8 mouse cellular contexts compared by ENCODE assay signal in the genomic region with DNA sequence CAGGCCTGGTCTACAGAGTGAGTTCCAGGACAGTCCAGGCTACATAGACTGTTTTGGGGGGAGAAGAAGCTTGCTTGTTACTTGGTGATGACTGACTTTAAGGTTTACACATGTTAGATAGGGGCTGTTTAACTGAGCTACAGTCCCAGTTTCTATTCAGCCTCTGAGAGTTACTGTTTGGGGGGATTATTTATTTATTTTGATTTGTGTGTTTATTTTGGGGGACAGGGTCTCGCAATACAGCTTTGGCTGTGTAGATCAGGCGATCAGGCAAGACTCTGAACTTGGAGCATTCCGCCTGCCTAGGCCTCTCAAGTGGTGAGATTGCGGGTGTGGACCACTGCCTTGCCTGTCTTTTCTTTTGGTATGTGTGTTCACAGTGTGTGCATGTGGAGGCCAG. TPM values are rescaled to one million over a fixed set of nuclear protein-coding genes. Genes with fewer than 3 reads are reported as not detected.
DNase-seq lines count a peak whose midpoint lies in the region; ATAC-seq and TF ChIP-seq lines count a peak whose summit lies in the region.

No protein-coding gene starts in this region.

- no peak for TF ChIP-seq POLR2A in bone marrow, adult 2 months (IDR thresholded peaks at IDR 0.05; ENCODE audit: borderline replicate concordance, control insufficient read depth, low read depth, low read length)

- H3K4me3 ChIP-seq in heart, embryonic 15.5 days = peak overlapping the region; percentile 71
- H3K4me3 ChIP-seq in bone marrow, adult 2 months (replicated peaks; ENCODE audit: control insufficient read depth, low read depth, low read length) = peak overlapping the region; percentile 90
- H3K4me3 ChIP-seq in hindbrain, embryonic 15.5 days = peak overlapping the region; percentile 87; the same call in 1 of the 2 replicates
- H3K4me3 ChIP-seq in midbrain, embryonic 11.5 days (ENCODE audit: low read depth, low read length) = peak overlapping the region; percentile 90; the same call in 1 of the 2 replicates

- peaks cover 27% of the 10 kb centered on the region for H3K4me1 ChIP-seq in heart, embryonic 15.5 days (replicated peaks)
- H3K4me1 ChIP-seq in bone marrow, adult 2 months (ENCODE audit: control insufficient read depth, insufficient read depth, low read length) = no peaks in the 10 kb centered on the region; the same call in none of the 2 replicates
- peaks cover 30% of the 10 kb centered on the region for H3K4me1 ChIP-seq in hindbrain, embryonic 15.5 days (replicated peaks)
- H3K4me1 ChIP-seq in midbrain, embryonic 11.5 days (ENCODE audit: control insufficient read depth, insufficient read depth, low read length) = peaks cover 15% of the 10 kb centered on the region

- H3K4me2 ChIP-seq in heart, embryonic 15.5 days = peak overlapping the region; percentile 76
- H3K4me2 ChIP-seq in hindbrain, embryonic 15.5 days = peak overlapping the region; percentile 66
- peak overlapping the region; percentile 60; the same call in 1 of the 2 replicates for H3K4me2 ChIP-seq in midbrain, embryonic 11.5 days

- TF ChIP-seq CTCF in bone marrow, adult 2 months (IDR thresholded peaks at IDR 0.05; ENCODE audit: control insufficient read depth, insufficient read depth, low read length) = no peak

- no peak for DNase-seq in heart, adult 8-10 months (ENCODE audit: low spot score)
- no peak for DNase-seq in midbrain, embryonic 11.5 days (ENCODE audit: low spot score, missing footprints)
- no peak for DNase-seq in B cell, adult 2 months
- DNase-seq in spleen, postnatal 10 days (ENCODE audit: low spot score in 2 of 2) = no peak
- no peak for DNase-seq in natural killer cell, adult 2 months (ENCODE audit: low spot score in 2 of 2)

- no peaks in the 10 kb centered on the region for H3K36me3 ChIP-seq in heart, embryonic 15.5 days
- H3K36me3 ChIP-seq in hindbrain, embryonic 15.5 days = no peaks in the 10 kb centered on the region
- no peaks in the 10 kb centered on the region for H3K36me3 ChIP-seq in midbrain, embryonic 11.5 days (ENCODE audit: control insufficient read depth, insufficient read depth, low read length)

- peak overlapping the region; percentile 74; the same call in 1 of the 2 replicates for H3K9ac ChIP-seq in heart, embryonic 15.5 days
- no peak overlapping the region for H3K9ac ChIP-seq in hindbrain, embryonic 15.5 days
- no peak overlapping the region for H3K9ac ChIP-seq in midbrain, embryonic 11.5 days (ENCODE audit: low read length)

- H3K27me3 ChIP-seq in heart, embryonic 15.5 days = no peaks in the 10 kb centered on the region
- H3K27me3 ChIP-seq in hindbrain, embryonic 15.5 days = no peaks in the 10 kb centered on the region
- no peaks in the 10 kb centered on the region for H3K27me3 ChIP-seq in midbrain, embryonic 11.5 days (ENCODE audit: control insufficient read depth, insufficient read depth, low read length)

- 71% methylated on average over 4 of the region's 4 CpGs for WGBS in heart, embryonic 15.5 days
- WGBS in bone marrow, adult 2 months = 79% methylated on average over 4 of the region's 4 CpGs
- WGBS in hindbrain, embryonic 15.5 days = 93% methylated on average over 4 of the region's 4 CpGs
- 93% methylated on average over 4 of the region's 4 CpGs for WGBS in midbrain, embryonic 11.5 days

- no peak overlapping the region for H3K27ac ChIP-seq in heart, embryonic 15.5 days
- no peak overlapping the region for H3K27ac ChIP-seq in bone marrow, adult 2 months (ENCODE audit: control insufficient read depth, insufficient read depth, low read depth, low read length, poor library complexity)
- H3K27ac ChIP-seq in hindbrain, embryonic 15.5 days (replicated peaks) = no peak overlapping the region
- no peak overlapping the region for H3K27ac ChIP-seq in midbrain, embryonic 11.5 days (ENCODE audit: low read depth, low read length)

- no peaks in the 10 kb centered on the region for H3K9me3 ChIP-seq in heart, embryonic 15.5 days (replicated peaks)
- H3K9me3 ChIP-seq in hindbrain, embryonic 15.5 days = no peaks in the 10 kb centered on the region
- no peaks in the 10 kb centered on the region for H3K9me3 ChIP-seq in midbrain, embryonic 11.5 days (ENCODE audit: control insufficient read depth, low read length)

- ATAC-seq in heart, embryonic 15.5 days (replicated peaks; ENCODE audit: insufficient number of reproducible peaks, insufficient read depth, low FRiP score, low read depth) = no peak
- no peak for ATAC-seq in hindbrain, embryonic 15.5 days (ENCODE audit: low FRiP score, low read depth)
- ATAC-seq in midbrain, embryonic 11.5 days (ENCODE audit: low FRiP score) = no peak

RNA-seq across cellular contexts. Expression of a gene that starts 1.4 kb away (rescaled TPM):
- 19.3 and 19.9 TPM in 2 replicates for polyA plus RNA-seq in heart, embryonic 15.5 days (2015; fragmentation: Nextera tagmentation; extraction: Ambion mirVana)
- 10 to 100 TPM; 20.6 to 24.3 (median 22.0) TPM for total RNA-seq in heart, adult 8-10 months (2022)
- polyA plus RNA-seq in bone marrow, adult 2 months (2011; ENCODE audit: insufficient read depth, insufficient read length, low replicate concordance, missing spikeins) = 16.9 and 36.5 TPM in 2 replicates
- 39.8 and 40.6 TPM in 2 replicates for polyA plus RNA-seq in hindbrain, embryonic 15.5 days (2015; fragmentation: Nextera tagmentation; extraction: Ambion mirVana)
- polyA plus RNA-seq in midbrain, embryonic 11.5 days (2014; fragmentation: Nextera tagmentation; extraction: Ambion mirVana) = 24.2 and 30.1 TPM in 2 replicates

RNA-seq across cellular contexts. Expression of a gene that starts 28.4 kb away (rescaled TPM):
- polyA plus RNA-seq in heart, embryonic 15.5 days (2015; fragmentation: Nextera tagmentation; extraction: Ambion mirVana) = 4.1 and 5.8 TPM in 2 replicates
- 1 to 10 TPM; 2.1 to 3.6 (median 3.1) TPM for total RNA-seq in heart, adult 8-10 months (2022)
- polyA plus RNA-seq in bone marrow, adult 2 months (2011; ENCODE audit: insufficient read depth, insufficient read length, low replicate concordance, missing spikeins) = 6.1 and 6.6 TPM in 2 replicates
- 17.7 and 18.1 TPM in 2 replicates for polyA plus RNA-seq in hindbrain, embryonic 15.5 days (2015; fragmentation: Nextera tagmentation; extraction: Ambion mirVana)
- 5.3 and 7.0 TPM in 2 replicates for polyA plus RNA-seq in midbrain, embryonic 11.5 days (2014; fragmentation: Nextera tagmentation; extraction: Ambion mirVana)

RNA-seq across cellular contexts. Expression of a gene that starts 43.9 kb away (rescaled TPM):
- polyA plus RNA-seq in heart, embryonic 15.5 days (2015; fragmentation: Nextera tagmentation; extraction: Ambion mirVana) = 23.0 and 24.2 TPM in 2 replicates
- 10 to 100 TPM; 38.1 to 48.4 (median 46.1) TPM for total RNA-seq in heart, adult 8-10 months (2022)
- 15.0 and 25.2 TPM in 2 replicates for polyA plus RNA-seq in bone marrow, adult 2 months (2011; ENCODE audit: insufficient read depth, insufficient read length, low replicate concordance, missing spikeins)
- polyA plus RNA-seq in hindbrain, embryonic 15.5 days (2015; fragmentation: Nextera tagmentation; extraction: Ambion mirVana) = 23.6 and 26.2 TPM in 2 replicates
- polyA plus RNA-seq in midbrain, embryonic 11.5 days (2014; fragmentation: Nextera tagmentation; extraction: Ambion mirVana) = 30.3 and 35.7 TPM in 2 replicates
